Mouse (Mus musculus) forebrain, postnatal 0 days (tissue): Measurements from ENCODE around the gene Olfr770. TPM values are rescaled to one million over a fixed set of nuclear protein-coding genes. Genes with fewer than 3 reads are reported as not detected.
"Not testable (repeated sequence)": the region's sequence is repeated elsewhere in the genome, so short reads cannot be mapped to it uniquely, and the experiment has no call there.

Experiments
- ATAC-seq: fragments of 200-750 bp; cut with Nextera tagmentation; 2 replicates; pipeline ENCODE4 v1.8.0; 2017; ENCODE audit warnings: mild to moderate bottlenecking, moderate library complexity
- DNase-seq: peaks from one replicate; pipeline ENCODE4 v3.0.0-alpha.2; 2015
- H3K27ac ChIP-seq: fragments of 300-500 bp; sonication (generic); 2 replicates; pipeline ENCODE4 v1.5.1; 2014; ENCODE audit warnings: low read depth, mild to moderate bottlenecking, antibody characterized with exemption, low read length, moderate library complexity, mixed read lengths
- H3K27me3 ChIP-seq: fragments of 300-500 bp; sonication (generic); 2 replicates; pipeline ENCODE4 v1.6.1; 2014; ENCODE audit warnings: mild to moderate bottlenecking, low read length, mixed read lengths; ENCODE audit not compliant: insufficient read depth
- H3K36me3 ChIP-seq: fragments of 300-500 bp; sonication (generic); 2 replicates; pipeline ENCODE4 v1.6.1; 2014; ENCODE audit warnings: mild to moderate bottlenecking, moderate library complexity; ENCODE audit not compliant: insufficient read depth
- H3K4me1 ChIP-seq: fragments of 300-500 bp; sonication (generic); 2 replicates; pipeline ENCODE4 v1.6.1; 2014; ENCODE audit warnings: antibody characterized with exemption; ENCODE audit not compliant: insufficient read depth
- H3K4me2 ChIP-seq: fragments of 300-500 bp; sonication (generic); 2 replicates; pipeline ENCODE4 v1.6.1; 2014; ENCODE audit warnings: low read depth, mild to moderate bottlenecking, moderate library complexity
- H3K4me3 ChIP-seq: fragments of 300-500 bp; sonication (generic); 2 replicates; pipeline ENCODE4 v1.5.1; 2014; ENCODE audit warnings: low read depth, low read length, mixed read lengths
- H3K9ac ChIP-seq: fragments of 300-500 bp; sonication (generic); 2 replicates; pipeline ENCODE4 v1.6.1; 2014; ENCODE audit warnings: mild to moderate bottlenecking
- H3K9me3 ChIP-seq: fragments of 300-500 bp; sonication (generic); 2 replicates; pipeline ENCODE4 v1.6.1; 2016; ENCODE audit warnings: low read length
- CTCF ChIP-seq: sonication (generic); IDR thresholded peaks from 2 replicates; pipeline ENCODE4 v1.5.1; 2016; ENCODE audit warnings: antibody characterized with exemption, control low read depth, low read depth
- WGBS: fragments of 180-500 bp; shearing (Covaris S2); extraction: QIAGEN DNeasy Blood & Tissue Kit; methylation state at CpG from one replicate; pipeline ENCODE4 v1.1.7; 2014; 5-methylcytosine and 5-hydroxymethylcytosine counted together
- polyA plus RNA-seq: library from polyadenylated mRNA; unstranded; fragments of >200 nt; fragmentation: Nextera tagmentation; extraction: Ambion mirVana; gene quantifications from 2 replicates; pipeline ENCODE4 v1.2.1, GENCODE M21; 2015
- total RNA-seq: library from RNA; depleted of rRNA; stranded (reverse); fragments of >200 nt; gene quantifications from 2 replicates; pipeline ENCODE4 v1.2.3, GENCODE M21; 2014; rRNA removed

Gene Olfr770
- total RNA-seq, result not detected in 2 replicates
- polyA plus RNA-seq, result not detected in 2 replicates

- no peaks in the 10 kb centered on the region for H3K27me3 ChIP-seq
- no peak within 1 kb of the TSS for H3K27ac ChIP-seq
- no peak for DNase-seq
- no peaks in the 10 kb centered on the region for H3K9me3 ChIP-seq
- no peak within 1 kb of the TSS for H3K4me3 ChIP-seq
- H3K4me1 ChIP-seq, result no peaks in the 10 kb centered on the region
- H3K4me2 ChIP-seq, result no peak within 1 kb of the TSS
- no peaks in the 10 kb centered on the region for H3K36me3 ChIP-seq
- no peak within 1 kb of the TSS for H3K9ac ChIP-seq
- 39% methylated on average over 2 of the region's 2 CpGs for WGBS
- no peak for ATAC-seq
- no peak for TF ChIP-seq CTCF
Measured at GRCm38 (mm10) chr10:129138898-129139297, at the start of gene Olfr770. Gene Olfr770, minus strand, starts transcription at chr10:129138998.

GRCm38 (mm10) chr10:129187319-129187718 lies 48.5 kb upstream of the Olfr770 start, which contains the start of gene Olfr773:
Gene Olfr773, minus strand, starts transcription at chr10:129187419.
- not testable (repeated sequence) for H3K9me3 ChIP-seq, DNase-seq, H3K4me1 ChIP-seq, H3K4me2 ChIP-seq, ATAC-seq, H3K27me3 ChIP-seq, H3K9ac ChIP-seq, H3K4me3 ChIP-seq, H3K27ac ChIP-seq, H3K36me3 ChIP-seq

GRCm38 (mm10) chr10:129177821-129178220 lies 39.0 kb upstream of the Olfr770 start, which contains the start of gene Olfr772:
Gene Olfr772, minus strand, starts transcription at chr10:129177921.
- not testable (repeated sequence) for ATAC-seq

DNA sequence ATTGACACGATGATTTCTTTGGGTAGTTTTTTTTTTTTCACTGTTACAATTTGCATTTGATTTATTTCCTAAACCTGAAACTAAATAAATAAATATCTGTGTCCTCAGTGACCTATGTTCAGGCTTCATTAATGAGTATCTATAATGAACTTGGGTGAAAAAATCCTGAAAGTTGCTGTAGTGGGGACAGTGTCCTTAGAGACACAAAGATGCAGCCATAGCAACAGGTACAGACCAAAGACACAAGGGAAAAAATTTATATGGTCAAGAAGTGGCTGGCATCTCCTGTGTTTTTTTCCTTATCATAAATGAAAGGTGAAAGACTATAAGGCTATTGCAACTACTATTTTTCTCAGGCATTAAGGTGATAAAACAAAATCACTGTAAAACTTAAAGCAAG lies 25.9 kb upstream of the Olfr770 start, which contains the start of gene Olfr771:
Olfr771 (minus strand) TSS at position 101 of the 400 bp plus-strand sequence.
- Histone ChIP-seq H3K9ac (no peak within 1 kb of the TSS), H3K4me3 (no peak within 1 kb of the TSS), H3K36me3 (no peaks in the 10 kb centered on the region), H3K4me1 (no peaks in the 10 kb centered on the region), H3K9me3 (no peaks in the 10 kb centered on the region), H3K27me3 (no peaks in the 10 kb centered on the region), H3K27ac (no peak within 1 kb of the TSS), H3K4me2 (no peak within 1 kb of the TSS)
- WGBS, result 88% methylated on average over 1 of the region's 1 CpGs
- no peak for DNase-seq
- no peak for ATAC-seq
- TF ChIP-seq CTCF, result no peak

More at GRCm38 (mm10) chr10:129177821-129178220, 39.0 kb upstream of the Olfr770 start, which contains the start of gene Olfr772:
- not testable (repeated sequence) for DNase-seq, H3K4me2 ChIP-seq, H3K36me3 ChIP-seq, H3K27ac ChIP-seq, H3K4me1 ChIP-seq, H3K4me3 ChIP-seq, H3K9me3 ChIP-seq, H3K9ac ChIP-seq, H3K27me3 ChIP-seq
- WGBS, result 87% methylated on average over 3 of the region's 4 CpGs

DNA sequence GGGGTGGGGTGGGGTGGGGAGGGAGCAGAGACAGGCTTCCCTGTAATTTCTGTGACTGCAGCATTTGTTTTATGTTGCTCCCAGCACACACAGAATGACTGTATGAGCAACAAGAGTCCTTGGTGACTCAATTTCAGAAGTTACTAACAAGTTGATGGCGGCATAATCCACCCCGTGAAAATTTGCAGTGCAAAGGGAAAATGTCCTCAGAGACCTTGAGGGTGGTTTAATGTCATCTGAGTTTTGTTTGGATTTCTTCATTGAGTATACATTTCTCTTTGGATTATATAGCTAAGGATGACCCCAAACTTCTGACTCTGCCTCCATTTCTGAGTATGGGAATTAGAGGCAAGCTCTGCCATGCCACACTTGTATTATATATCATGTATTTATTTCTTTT lies 21.0 kb downstream of the Olfr770 start, which contains the start of gene Olfr769:
Olfr769 (minus strand) TSS at position 101 of the 400 bp plus-strand sequence.
- no peak for TF ChIP-seq CTCF
- H3K36me3 ChIP-seq, result no peaks in the 10 kb centered on the region
- no peak within 1 kb of the TSS for H3K9ac ChIP-seq
- no peak within 1 kb of the TSS for H3K4me2 ChIP-seq
- no peaks in the 10 kb centered on the region for H3K9me3 ChIP-seq
- no peak for DNase-seq
- H3K27ac ChIP-seq, result no peak within 1 kb of the TSS
- H3K4me3 ChIP-seq, result no peak within 1 kb of the TSS
- WGBS, result 80% methylated on average over 2 of the region's 2 CpGs
- H3K27me3 ChIP-seq, result no peaks in the 10 kb centered on the region
- no peak for ATAC-seq
- no peaks in the 10 kb centered on the region for H3K4me1 ChIP-seq

DNA sequence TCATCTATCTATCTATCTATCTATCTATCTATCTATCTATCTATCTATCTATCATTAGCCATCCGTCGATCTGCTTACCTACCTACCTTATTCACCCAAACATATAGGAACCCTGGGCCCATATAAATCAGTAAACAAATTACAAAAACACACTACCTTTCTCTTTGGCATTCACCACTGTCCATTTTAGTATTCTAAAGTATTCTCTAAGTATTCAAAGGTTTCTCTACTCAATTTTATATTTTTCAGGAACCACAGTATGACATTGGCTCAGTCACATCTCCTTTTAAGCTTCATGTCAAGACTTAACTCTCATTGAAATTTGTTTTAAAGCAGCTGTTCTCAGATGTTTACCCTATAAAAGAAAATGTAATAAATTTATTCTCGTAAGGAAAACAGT lies 23.7 kb downstream of the Olfr770 start:
- no peak for ATAC-seq
- WGBS, result 97% methylated on average over 3 of the region's 3 CpGs
- no peaks in the 10 kb centered on the region for H3K4me1 ChIP-seq
- H3K4me2 ChIP-seq, result no peak overlapping the region
- no peak overlapping the region for H3K4me3 ChIP-seq
- H3K27me3 ChIP-seq, result no peaks in the 10 kb centered on the region
- no peaks in the 10 kb centered on the region for H3K36me3 ChIP-seq
- no peaks in the 10 kb centered on the region for H3K9me3 ChIP-seq
- no peak overlapping the region for H3K9ac ChIP-seq
- no peak for DNase-seq
- TF ChIP-seq CTCF, result no peak
- no peak overlapping the region for H3K27ac ChIP-seq

GRCm38 (mm10) chr10:129101231-129101630 lies 37.6 kb downstream of the Olfr770 start:
- no peaks in the 10 kb centered on the region for H3K27me3 ChIP-seq
- TF ChIP-seq CTCF, result no peak
- no peak overlapping the region for H3K9ac ChIP-seq
- H3K4me3 ChIP-seq, result no peak overlapping the region
- no peaks in the 10 kb centered on the region for H3K36me3 ChIP-seq
- H3K9me3 ChIP-seq, result no peaks in the 10 kb centered on the region
- H3K4me1 ChIP-seq, result no peaks in the 10 kb centered on the region
- DNase-seq (no peak), ATAC-seq (no peak)
- no peak overlapping the region for H3K27ac ChIP-seq
- H3K4me2 ChIP-seq, result no peak overlapping the region
- WGBS, result 38% methylated on average over 3 of the region's 3 CpGs
